Mouse (Mus musculus) heart, adult 18-20 months (tissue): ENCODE results near the gene Tm9sf1. TPM values are rescaled to one million over a fixed set of nuclear protein-coding genes. Genes with fewer than 3 reads are reported as not detected.

Experiments used
- DNase-seq, 2 experiments: peaks; one replicate each; pipeline ENCODE4 v3.0.0; 2021 to 2022; ENCODE audit warnings: mixed read lengths in 1 of 2
- long read RNA-seq, 2 experiments: library from polyadenylated mRNA; stranded (forward); transcript quantifications; one replicate each; pipeline ENCODE4 v2.0.0; 2021
- total RNA-seq, 2 experiments: library from RNA; stranded (reverse); gene quantifications; 2 replicates each; pipeline ENCODE4 v1.2.3; 2021

Gene Tm9sf1
- 10 to 100 TPM; 39.7 to 42.3 TPM for total RNA-seq
- long read RNA-seq, experiment 1, transcript Tm9sf1-201 (5 exons, 2,382 nt), result major isoform, 33 of 52 reads
- long read RNA-seq, experiment 1, transcript Tm9sf1-206 (2 exons, 2,271 nt), result minor isoform, 8 of 52 reads
- long read RNA-seq, experiment 1, partial matches to known transcripts, result 6 of 52 reads
- long read RNA-seq, experiment 1, other reads (novel, unspliced or antisense), result 3 of 52 reads
- long read RNA-seq, experiment 2, transcript Tm9sf1-201 (5 exons, 2,382 nt), result major isoform, 20 of 27 reads
- long read RNA-seq, experiment 2, partial matches to known transcripts, result 1 of 27 reads
- long read RNA-seq, experiment 2, other reads (novel, unspliced or antisense), result 5 of 27 reads

DNA sequence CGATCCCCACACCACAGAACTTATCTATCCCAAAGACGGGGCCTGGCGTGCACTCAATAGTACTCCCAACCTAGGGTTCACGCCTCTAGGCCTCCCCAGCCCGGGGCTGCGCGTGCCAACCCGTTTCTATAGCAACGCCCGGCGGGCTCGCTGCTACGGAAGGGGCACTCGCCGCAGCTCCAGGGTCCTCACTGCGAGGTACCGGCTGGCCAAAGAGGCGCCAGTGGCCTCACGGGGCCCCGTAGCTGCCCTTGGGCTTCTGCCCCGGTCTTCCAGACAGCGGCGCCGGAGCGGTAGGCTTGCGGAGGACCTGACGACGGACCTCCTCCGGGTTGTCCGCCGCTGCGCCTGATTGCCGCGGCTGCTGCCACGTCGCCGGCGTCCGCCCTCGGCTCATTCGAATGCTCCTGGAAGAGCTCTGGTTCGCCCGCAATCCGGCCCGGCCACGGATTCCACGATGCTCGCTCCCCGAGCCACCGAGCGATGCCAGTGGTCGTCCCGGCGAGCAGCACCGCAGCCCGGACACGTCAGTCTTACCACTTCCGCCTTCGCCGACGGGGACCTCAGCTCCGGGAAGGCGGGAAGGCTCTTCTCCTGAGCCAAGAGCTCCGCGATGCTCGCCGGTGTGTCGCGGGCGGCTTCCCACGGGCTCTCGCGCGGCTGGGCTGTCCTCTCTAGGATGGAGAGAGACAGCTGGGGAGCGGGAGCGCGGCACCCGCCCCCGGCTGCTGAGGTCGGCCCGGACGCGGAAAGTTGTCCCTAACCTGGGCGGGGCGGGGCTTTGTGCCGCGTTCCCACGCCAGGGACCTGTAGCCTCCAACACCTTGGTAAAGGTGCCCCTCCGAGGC is at the start of gene Tm9sf1:
Gene Tm9sf1, minus strand, starts transcription at position 747 of the 848 bp plus-strand sequence.
- peak; percentile 91 to 94 for DNase-seq

DNA sequence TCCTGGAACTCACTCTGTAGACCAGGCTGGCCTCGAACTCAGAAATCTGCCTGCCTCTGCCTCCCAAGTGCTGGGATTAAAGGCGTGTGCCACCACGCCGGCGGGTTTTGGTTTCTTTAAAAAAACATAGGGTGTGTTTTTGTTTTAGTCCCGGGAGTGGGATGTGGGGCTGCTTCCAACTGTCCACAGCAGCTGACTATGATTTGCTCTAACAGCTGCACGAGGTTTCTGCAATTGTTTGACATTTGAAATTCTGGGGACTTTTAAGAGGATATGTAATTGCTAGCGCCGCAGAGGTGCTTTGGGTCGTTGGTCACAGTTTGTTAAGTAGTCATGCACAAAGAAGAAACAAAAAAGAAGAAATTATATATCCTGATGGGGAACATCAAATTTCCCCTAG is 45.8 kb upstream of the Tm9sf1 start:
- no peak for DNase-seq

DNA sequence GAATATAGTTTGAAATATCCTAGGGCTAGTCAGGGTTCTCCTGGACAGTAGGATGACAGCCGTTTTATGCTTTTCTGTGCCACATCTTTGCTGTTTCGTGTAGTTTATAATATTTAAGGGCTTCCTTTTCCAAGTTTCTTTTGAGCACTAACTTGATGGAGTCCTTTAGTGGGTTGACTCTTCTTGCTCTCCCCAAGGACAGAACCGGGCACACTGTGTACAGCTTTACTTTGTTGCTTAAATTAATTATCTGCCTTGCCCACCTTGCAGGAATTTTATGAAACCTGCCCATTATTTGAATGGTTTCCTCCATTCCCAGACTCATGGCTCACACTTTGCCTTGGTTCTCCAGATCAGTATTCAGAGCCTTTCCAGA is 38.5 kb upstream of the Tm9sf1 start:
- no peak for DNase-seq

DNA sequence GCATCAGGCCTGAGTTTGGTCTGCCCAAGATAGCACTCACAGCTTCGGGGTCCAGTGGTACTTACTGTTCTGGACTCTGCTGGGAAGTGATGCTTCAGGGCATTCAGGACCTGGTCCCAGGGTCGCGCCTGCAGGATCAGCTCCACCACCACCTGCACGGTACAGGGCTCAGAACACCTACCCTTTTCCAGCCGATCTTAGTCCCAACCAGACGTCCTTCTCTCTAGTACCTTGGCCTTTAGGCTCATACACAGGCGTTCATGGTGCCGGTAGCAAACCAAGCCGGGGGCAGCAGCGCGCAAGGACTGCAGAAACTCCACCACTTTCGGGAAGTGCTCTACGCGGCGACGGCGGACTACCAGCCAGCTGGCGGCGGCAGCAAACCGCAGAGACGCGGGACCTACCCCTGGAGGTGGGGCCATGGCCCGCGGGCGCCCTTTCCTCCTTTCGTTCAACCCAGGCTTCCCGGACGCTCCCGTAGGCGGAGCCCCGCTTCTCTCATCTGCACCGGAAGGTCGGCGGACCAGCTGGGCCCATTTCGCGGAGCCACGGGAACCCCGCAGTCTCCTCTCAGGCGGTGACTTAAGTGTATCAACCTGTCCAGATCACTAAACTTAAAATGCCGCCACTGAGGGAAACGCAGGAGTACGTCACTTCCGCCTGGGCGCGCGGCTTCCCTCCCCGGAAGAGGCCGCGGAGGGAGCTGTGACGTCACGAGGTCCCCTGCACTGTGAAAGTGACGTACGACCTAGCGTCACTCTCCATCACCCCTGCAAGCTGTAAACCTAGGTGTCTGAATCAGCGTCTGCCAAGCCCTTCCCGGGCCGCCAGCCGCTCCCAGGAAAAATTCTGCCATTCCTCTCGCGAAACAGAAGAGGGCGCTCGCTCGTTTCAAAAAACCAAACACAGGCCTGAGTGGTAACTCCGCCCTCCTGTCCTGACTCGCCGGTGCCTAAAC is 37.8 kb upstream of the Tm9sf1 start, which contains the start of gene Tinf2:
Gene Tinf2, minus strand, starts transcription at position 661 of the 958 bp plus-strand sequence.
- peak; percentile 94 to 95 for DNase-seq

DNA sequence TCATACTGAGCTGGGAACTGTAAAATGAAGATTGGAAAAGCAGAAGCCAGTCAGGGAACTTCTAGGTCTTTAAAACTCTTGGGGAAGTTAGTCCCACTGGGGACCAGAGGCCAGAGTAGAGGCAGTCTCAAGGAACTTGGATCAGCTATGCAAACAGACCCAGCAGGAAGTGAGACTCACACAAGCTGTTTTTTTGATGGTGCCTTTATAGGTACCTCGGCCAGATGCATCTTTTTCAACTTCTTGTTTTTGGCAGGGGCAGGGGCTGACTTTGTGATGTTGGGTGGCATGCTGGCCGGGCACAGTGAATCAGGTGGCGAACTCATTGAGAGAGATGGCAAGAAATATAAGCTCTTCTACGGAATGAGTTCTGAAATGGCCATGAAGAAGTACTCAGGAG is 34.0 kb upstream of the Tm9sf1 start:
- peak in 1 of 2 experiments; percentile 20 for DNase-seq

DNA sequence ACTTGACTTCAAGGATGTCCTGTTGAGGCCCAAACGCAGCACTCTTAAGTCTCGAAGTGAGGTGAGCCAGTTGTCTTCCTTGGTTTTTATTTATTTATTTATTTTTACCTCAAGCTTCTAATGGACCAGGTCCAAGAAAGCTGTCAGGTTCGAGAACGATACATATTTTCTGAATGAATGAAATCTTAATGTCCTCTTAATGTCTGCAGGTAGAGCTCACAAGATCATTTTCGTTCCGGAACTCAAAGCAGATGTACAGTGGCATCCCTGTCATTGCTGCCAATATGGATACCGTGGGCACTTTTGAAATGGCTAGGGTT is 29.1 kb upstream of the Tm9sf1 start:
- DNase-seq, result no peak

DNA sequence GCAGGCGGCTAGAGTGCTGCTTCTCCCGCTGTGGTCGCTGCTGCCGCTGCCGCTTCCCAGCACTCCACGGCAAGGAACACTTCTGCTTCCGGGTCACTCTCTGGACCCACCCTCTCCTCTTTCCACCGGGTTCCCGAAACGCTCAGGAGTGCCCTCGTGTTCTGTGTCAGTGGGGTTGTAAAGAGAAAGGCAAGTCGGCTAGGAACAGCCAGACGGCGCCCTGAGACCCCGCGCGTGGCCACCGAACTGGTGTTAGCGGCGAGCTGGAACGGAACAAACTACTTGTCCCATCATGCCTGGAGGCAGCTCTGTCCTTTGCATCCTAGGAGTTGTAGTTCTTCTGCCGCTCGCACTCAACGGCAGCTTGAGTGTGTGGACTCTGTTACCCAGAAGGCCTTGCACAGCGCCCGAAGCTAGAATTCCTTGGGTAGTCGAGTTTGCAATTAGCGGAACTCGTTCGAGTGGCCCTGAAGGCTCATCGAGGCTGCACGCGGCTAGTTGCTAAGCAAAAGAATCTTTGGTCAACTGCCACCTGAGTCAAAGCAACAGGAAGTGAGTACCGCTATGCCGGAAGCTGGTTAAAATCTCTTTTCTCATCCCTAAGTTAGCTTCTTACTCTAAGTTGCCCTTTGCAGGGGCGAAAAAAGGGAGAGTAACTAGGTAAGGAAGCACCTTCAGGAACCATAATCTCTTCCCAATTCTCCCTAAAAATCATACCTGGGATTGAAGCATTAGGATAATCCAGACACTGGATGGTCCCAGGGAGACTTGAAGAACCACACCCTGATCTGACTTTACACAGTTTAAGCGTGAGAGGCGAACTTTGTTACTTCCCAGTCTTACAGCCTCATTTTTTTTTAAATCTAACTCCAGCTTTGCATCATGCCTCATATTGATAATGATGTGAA is 28.5 kb upstream of the Tm9sf1 start, which contains the start of the genes Gmpr2 and Nedd8:
Gene Gmpr2, plus strand, starts transcription at position 109 of the 908 bp plus-strand sequence.
Gene Nedd8, minus strand, starts transcription at position 292 of the 908 bp plus-strand sequence.
- peak; percentile 96 for DNase-seq

DNA sequence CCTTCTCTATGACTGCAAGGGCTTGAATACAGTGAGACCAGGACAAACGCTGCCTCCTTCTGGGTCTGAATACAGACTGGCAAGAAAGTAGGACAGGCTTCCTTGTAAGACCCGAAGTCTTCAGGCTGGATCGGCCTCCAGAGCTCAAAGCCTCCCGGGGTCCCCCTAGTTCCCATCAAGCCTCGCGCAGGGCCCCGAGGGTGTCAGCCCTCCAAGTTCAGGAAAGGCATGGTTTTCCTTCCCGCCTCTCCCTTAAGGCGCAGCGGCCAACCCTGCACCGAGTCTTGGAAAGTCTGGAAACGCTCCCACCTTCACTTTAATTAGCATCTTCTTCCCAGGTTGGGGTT is 27.9 kb upstream of the Tm9sf1 start:
- DNase-seq, result no peak

DNA sequence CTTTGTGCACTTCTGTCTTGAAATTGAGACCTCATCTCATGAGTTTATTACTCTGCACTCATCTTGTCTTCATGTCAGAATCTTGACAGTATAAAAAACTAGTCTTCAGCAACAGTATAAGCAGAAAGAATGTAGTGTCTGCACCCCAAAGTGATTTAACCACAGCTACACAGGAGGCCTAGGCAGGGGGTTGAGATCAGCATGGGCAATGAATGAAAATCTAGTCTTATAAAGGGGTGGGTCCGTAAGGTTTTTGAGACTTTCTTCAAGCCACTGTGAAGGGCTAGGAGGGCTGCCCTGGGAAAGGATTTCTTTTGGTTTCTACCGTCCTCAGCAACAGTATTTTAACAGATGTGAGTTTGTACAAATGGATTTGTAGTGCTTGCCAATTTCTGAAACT is 17.0 kb upstream of the Tm9sf1 start:
- no peak for DNase-seq

DNA sequence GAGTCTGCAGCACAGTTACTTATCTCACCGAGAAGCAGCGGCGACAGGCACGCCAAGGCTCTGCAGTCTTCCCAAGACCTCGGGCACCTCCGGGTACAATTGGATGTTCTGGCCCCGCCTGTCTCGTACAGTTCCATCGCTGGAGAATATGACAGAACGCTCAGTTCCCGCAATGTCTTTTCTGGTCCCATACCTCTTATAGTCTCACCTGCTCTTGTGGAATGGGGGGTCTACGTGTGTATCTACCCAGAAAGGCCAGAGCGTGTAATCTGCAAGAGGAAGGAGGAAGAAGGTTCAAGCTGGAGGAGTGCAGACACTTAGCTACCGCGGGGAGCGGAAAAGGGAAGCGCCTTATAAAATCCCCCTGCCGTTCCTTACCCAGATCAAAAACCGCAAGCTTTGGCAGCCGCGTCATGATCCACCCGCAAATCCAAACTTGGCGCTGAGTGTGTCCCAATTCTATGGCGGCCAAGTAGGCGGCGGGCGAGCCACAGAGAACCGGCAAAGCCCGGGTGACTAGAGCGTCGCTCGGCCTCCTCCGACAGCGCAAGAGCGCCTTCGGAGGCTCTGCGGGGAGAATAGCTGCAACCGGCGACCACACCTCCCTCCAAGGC is 16.5 kb upstream of the Tm9sf1 start, which contains the start of gene Mdp1:
Gene Mdp1, minus strand, starts transcription at position 549 of the 614 bp plus-strand sequence.
- peak; percentile 84 to 86 for DNase-seq

DNA sequence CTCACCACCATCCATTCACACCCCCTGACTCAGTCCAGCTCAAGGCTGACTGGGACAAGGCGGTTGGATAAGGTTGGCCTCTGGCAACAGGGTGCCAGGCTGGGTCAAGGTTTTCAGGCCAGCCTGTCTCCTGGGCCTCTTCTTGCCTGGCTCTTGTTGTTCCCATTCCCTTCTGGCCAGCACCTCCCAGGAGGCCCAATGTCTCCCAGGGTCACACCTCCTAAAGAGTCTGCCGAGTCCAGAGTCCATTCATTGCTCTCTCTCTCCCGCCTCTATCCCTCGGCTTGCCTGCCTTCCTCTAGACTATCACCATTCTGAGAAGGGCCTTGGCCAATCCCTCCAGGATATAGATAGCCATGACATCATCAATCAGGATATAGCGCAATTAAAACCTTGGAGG is 14.4 kb upstream of the Tm9sf1 start:
- DNase-seq, result peak in 1 of 2 experiments; percentile 23

DNA sequence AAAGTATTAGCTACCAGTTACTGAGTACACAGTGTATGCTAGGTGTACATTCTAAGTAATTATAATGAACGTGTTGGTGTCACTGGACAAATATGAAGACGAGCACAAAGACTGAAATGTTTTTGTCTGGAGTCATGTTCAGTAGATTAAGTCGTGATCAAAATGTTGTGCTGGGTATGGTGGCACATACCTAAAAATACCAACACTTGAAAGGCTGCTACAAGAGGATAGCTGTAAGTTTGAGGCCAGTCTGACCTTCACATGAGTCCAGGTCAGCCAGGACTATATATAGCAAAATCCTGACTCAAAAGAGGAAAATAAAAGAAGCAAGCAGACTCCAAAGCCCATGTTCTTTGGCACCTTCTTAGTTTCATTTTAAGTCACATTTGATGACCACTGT is 13.3 kb upstream of the Tm9sf1 start:
- DNase-seq, result peak; percentile 22 to 45

DNA sequence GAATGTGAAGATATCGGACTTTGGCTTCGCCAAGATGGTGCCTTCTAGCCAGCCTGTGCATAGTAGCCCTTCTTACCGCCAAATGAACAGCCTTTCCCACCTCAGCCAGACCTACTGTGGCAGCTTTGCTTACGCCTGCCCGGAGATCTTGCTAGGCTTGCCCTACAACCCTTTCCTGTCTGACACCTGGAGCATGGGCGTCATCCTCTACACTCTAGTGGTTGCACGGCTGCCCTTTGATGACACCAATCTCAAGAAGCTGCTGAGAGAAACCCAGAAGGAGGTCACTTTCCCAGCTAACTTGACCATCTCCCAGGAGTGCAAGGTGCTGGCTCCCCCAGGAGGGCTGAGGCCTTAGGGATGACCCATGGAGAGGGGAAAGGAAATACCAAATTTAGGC is 7.9 kb upstream of the Tm9sf1 start:
- no peak for DNase-seq

DNA sequence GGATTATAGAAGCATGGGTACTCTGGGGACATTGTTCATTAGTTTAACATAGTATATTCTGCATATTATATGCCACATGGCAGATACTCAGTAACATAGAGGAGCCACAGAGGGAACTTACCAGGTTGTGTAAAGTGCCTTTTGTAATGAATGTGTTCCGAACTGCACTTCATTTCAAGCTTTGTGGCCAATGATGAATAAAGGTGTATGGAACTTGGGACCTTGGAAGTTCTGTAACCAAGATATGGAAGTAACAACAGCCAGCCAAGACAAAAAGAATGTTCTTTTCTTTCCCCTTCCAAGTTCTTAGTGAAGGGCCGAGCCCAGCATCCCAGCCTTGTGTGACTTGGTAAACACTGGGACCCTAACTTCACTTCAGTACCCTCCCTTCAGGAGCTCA is 6.3 kb upstream of the Tm9sf1 start, which contains the start of gene Tssk4:
Gene Tssk4, plus strand, starts transcription at position 301 of the 400 bp plus-strand sequence.
- no peak for DNase-seq

DNA sequence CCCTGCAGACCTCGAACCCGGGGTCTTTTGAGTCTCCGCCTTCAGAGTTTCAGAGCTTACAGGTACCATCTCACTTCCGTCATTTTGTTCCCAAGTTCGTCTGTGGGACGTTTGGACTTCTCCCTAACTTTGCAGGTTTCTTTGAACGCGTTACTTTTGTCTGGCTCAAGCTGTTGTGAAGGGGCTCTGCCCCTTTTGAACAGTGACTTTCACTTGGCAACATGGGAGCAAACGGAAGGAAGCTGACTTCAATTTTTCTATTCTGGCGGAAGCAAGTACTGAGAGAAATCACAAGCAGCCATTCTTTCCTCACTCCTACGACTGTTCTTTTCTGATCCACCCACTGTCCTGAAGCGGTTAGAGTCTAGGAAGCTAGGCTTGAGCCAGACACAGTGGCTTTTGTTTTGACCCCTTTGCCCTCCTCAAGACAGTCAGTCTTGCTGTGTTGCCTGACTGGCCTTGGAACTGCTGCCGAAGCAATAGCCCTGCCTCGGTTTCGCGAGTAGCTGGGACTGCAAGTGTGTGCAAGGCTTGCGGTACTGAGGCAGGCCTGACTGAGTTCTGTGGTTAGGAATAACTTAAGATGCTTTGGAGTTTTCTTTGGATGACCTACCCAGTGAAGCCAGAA is 769 bp upstream of the Tm9sf1 start:
- peak; percentile 27 to 28 for DNase-seq

DNA sequence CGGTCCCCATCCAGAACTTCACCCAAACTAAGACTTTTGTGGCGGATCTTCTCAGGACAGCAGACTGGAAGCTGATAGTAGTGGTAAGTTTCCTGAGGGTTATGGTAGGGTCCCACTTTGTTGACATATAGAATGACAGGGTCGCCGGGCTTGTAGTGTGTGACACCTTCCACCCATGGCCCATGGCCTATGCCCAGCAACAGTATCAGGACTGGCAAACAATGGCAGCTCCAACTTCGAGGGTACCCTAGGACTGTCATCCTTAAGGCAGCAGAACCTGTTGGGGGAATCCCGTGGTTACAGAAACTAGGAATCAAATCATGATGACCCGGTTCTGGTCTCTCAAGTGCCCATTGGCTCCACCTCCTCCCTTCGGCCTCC is 937 bp downstream of the Tm9sf1 start:
- DNase-seq, result no peak

DNA sequence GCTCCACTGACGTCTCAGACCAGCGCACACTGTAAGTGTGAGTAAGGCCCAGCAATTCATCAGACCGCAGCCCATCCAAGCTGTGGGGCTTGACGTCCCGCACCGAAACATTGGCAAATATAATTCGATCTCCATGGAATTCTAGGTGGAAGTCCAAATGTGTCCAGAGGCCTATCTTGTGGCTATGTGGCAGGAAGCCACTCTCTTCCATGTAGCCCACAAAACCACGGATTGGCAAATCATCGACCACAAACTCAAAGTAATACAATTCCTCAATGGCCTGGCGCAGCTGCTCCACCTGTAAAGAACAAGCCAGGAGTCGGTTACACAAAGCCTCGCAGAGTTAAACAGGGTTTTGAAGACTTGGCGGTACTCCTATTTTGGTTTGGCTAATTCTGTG is 2.3 kb downstream of the Tm9sf1 start:
- no peak for DNase-seq

DNA sequence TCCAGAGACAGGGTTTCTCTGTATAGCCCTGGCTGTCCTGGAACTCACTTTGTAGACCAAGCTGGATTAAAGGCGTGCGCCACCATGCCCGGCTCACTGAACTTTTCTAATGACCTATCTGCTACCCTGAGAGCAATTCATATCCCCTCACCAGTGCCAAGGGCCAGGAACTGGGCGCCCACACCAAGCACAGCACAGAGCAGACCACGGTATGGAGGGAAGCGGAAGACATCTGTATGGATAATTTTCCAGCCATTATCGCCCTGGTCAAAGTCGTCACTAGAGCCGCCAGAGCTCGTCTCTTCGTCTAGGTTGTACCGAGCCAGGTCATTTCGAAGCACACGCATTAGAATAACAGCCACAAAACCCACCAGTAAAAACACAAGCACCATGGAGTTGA is 2.8 kb downstream of the Tm9sf1 start:
- no peak for DNase-seq

DNA sequence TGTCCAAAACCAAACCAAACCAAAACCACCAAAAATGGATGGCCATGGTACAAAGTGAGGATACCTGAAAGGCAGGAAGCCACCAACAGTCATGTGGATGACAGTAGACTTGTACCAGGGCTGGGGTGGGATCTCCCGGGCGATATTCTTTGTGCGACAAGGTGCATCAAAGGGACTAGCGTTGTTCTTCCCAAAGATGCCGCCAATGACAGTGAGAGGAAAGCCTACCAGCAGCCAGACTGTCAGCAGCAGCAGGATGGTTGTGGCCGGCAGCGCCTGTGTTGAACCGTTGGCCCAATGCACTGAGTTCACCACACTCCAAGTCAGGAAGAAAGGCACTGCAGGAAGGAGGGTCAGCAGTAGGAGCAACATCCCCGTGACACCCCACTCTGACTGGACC is 5.8 kb downstream of the Tm9sf1 start, which contains the start of gene Gm49378:
Gene Gm49378, minus strand, starts transcription at position 101 of the 400 bp plus-strand sequence.
- DNase-seq, result no peak

DNA sequence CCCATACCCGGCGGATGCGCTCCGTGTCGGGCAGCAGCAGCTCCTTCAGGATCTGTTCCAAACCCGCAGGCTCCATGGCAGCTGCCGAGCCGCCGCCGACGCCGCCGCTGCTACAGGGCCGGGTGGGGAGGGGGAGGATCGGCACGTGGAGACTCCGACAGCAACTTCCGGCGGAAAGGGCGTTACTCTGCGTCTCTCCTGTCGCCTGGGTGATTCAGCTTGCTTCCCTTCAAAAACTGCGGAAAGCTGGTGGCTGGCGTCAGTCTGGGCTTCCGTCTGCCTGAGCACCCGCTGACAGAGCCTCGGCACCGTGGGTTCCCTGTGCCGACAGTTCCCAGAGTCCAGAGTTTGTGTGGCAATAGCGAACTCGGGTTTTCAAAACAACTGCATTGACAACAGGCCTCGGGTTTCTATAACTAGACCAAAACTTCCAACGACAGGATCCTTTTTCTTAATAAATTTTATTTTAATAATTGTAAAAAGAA is 8.0 kb downstream of the Tm9sf1 start, which contains the start of gene Ipo4:
Gene Ipo4, minus strand, starts transcription at position 435 of the 485 bp plus-strand sequence.
- DNase-seq, result peak; percentile 92 to 95
